Mouse (Mus musculus) stomach, postnatal 0 days (tissue): ENCODE measurements around the gene Gipc2. TPM values are rescaled to one million over a fixed set of nuclear protein-coding genes. Genes with fewer than 3 reads are reported as not detected.

Source experiments
- ATAC-seq: fragments of 200-750 bp; cut with Nextera tagmentation; 2 replicates; pipeline ENCODE4 v1.8.0; 2017; ENCODE audit not compliant: low FRiP score, low TSS enrichment
- DNase-seq: peaks from one replicate; pipeline ENCODE4 v3.0.0-alpha.2; 2016; ENCODE audit warnings: low spot score
- H3K27ac ChIP-seq: fragments of 300-500 bp; sonication (generic); replicated peaks from 2 replicates; pipeline ENCODE4 v1.5.1; 2014; ENCODE audit warnings: mild to moderate bottlenecking, control low read depth
- H3K27me3 ChIP-seq: fragments of 300-500 bp; sonication (generic); 2 replicates; pipeline ENCODE4 v1.6.1; 2014; ENCODE audit warnings: low read length; ENCODE audit not compliant: control insufficient read depth, insufficient read depth
- H3K36me3 ChIP-seq: fragments of 300-500 bp; sonication (generic); 2 replicates; pipeline ENCODE4 v1.6.1; 2014; ENCODE audit warnings: low read length, mixed read lengths; ENCODE audit not compliant: control insufficient read depth, insufficient read depth
- H3K4me1 ChIP-seq: fragments of 300-500 bp; sonication (generic); replicated peaks from 2 replicates; pipeline ENCODE4 v1.6.1; 2014; ENCODE audit warnings: antibody characterized with exemption; ENCODE audit not compliant: control insufficient read depth, insufficient read depth
- H3K4me2 ChIP-seq: fragments of 300-500 bp; sonication (generic); replicated peaks from 2 replicates; pipeline ENCODE4 v1.6.1; 2014; ENCODE audit warnings: low read depth, mild to moderate bottlenecking, control low read depth, moderate library complexity
- H3K4me3 ChIP-seq: fragments of 300-500 bp; sonication (generic); 2 replicates; pipeline ENCODE4 v1.5.1; 2014; ENCODE audit warnings: low read depth, low read length, control low read depth
- H3K9ac ChIP-seq: fragments of 300-500 bp; sonication (generic); 2 replicates; pipeline ENCODE4 v1.6.1; 2014; ENCODE audit warnings: mild to moderate bottlenecking, low read length, control low read depth, mixed read lengths
- H3K9me3 ChIP-seq: fragments of 300-500 bp; sonication (generic); 2 replicates; pipeline ENCODE4 v1.6.1; 2016; ENCODE audit warnings: low read length; ENCODE audit not compliant: control insufficient read depth
- CTCF ChIP-seq: IDR thresholded peaks from 2 replicates; pipeline ENCODE4 v1.5.1; 2016; ENCODE audit warnings: antibody characterized with exemption, low read depth, mild to moderate bottlenecking, moderate library complexity
- EP300 ChIP-seq: optimal IDR thresholded peaks from 2 replicates; pipeline ENCODE3; 2016; ENCODE audit warnings: antibody characterized with exemption
- WGBS: fragments of 180-500 bp; shearing (Covaris S2); extraction: QIAGEN DNeasy Blood & Tissue Kit; methylation state at CpG from one replicate; pipeline ENCODE4 v1.1.7; 2014; 5-methylcytosine and 5-hydroxymethylcytosine counted together
- polyA plus RNA-seq: library from polyadenylated mRNA; unstranded; fragments of >200 nt; fragmentation: Nextera tagmentation; extraction: Ambion mirVana; gene quantifications from 2 replicates; pipeline ENCODE4 v1.2.1, GENCODE M21; 2015

The Gipc2 gene
- 76.1 and 82.5 TPM in 2 replicates for polyA plus RNA-seq

DNA sequence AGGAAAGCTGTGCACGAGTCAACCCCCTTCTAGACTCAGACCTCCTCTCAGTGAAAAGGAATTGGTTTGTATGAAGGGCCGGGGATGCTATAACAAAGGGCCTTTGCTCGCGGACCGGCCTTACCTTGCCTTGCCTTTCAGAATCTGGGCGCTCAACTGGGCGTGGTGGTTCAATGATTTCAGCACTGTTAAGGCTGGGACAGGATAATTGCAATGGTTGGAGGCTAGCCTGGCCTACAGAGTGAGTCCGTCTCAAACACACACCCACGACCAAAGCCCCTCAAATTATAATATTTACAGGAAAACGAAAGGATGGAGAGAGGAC lies at the start of gene Gipc2:
TSS of gene Gipc2 (minus strand) at position 132 of the 325 bp plus-strand sequence.
- TF ChIP-seq CTCF (no peak), EP300 (no peak)
- Histone ChIP-seq H3K9me3 (no peaks in the 10 kb centered on the region), H3K36me3 (no peaks in the 10 kb centered on the region), H3K9ac (peak within 1 kb of the TSS; percentile 68), H3K27ac (peak within 1 kb of the TSS; percentile 78), H3K27me3 (no peaks in the 10 kb centered on the region), H3K4me2 (peak within 1 kb of the TSS; percentile 96), H3K4me3 (peak within 1 kb of the TSS; percentile 56), H3K4me1 (peaks cover 6% of the 10 kb centered on the region; the same call in 1 of the 2 replicates)
- ATAC-seq = peak; percentile 30
- no peak for DNase-seq
- 29% methylated on average over 10 of the region's 10 CpGs for WGBS

DNA sequence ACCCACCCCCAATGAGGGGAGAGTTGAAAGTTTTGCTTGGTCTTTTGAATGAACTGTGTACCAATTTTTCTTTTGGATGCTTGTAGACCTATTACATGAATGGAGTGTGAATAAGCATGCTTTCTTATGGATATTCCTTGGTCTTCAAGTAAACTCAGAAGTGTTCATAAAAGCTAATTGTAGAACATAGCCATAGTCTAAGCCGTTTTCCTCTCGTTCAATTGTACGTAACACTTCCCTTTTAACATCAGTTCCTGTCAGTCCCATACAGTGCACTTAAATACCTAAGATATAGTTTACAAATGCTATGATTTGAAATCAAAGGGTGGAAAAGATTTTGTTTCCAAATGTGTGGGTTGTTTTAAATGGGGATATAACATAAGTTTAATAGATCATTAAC lies 47.4 kb upstream of the Gipc2 start:
- Histone ChIP-seq H3K4me1 (no peaks in the 10 kb centered on the region; the same call in 1 of the 2 replicates), H3K36me3 (peaks cover 2% of the 10 kb centered on the region), H3K27me3 (no peaks in the 10 kb centered on the region), H3K4me3 (no peak overlapping the region), H3K9ac (no peak overlapping the region), H3K4me2 (no peak overlapping the region), H3K9me3 (no peaks in the 10 kb centered on the region), H3K27ac (no peak overlapping the region)
- 25% methylated on average over 3 of the region's 3 CpGs for WGBS
- no peak for DNase-seq
- ATAC-seq = no peak
- TF ChIP-seq EP300 (no peak), CTCF (no peak)

DNA sequence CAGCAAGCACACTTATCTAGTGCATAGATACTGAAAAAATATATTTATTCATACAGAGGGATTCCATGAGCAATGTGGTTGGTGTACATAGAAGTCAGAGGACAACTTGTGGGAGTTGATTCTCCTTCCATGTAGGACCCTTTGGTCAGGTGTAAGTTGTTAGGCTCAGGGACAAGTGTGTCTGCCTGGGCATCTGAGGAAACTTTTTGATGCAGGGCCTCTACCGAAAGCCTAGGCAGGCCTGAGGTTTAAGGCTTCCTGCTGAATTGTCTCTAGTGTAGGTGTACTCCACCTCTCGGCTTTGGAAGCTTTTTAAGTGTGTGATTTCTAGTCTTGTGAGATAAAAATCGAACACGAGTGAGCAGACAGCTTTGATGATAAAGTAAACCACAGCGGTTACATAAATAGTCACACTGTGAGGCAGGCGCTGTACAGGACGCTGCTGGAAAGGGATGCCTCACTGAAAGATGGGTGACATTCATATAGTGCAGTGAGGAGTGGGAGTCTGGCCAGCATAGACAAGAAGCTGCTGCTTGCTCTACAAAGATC lies 45.8 kb upstream of the Gipc2 start:
- ATAC-seq (no peak), DNase-seq (no peak)
- 2% methylated on average over 7 of the region's 7 CpGs for WGBS
- Histone ChIP-seq H3K4me2 (peak overlapping the region; percentile 63), H3K4me1 (no peaks in the 10 kb centered on the region; the same call in 1 of the 2 replicates), H3K9me3 (no peaks in the 10 kb centered on the region), H3K9ac (peak overlapping the region; percentile 100), H3K27me3 (no peaks in the 10 kb centered on the region), H3K27ac (no peak overlapping the region), H3K4me3 (peak overlapping the region; percentile 95), H3K36me3 (no peaks in the 10 kb centered on the region)
- TF ChIP-seq CTCF (no peak), EP300 (no peak)

DNA sequence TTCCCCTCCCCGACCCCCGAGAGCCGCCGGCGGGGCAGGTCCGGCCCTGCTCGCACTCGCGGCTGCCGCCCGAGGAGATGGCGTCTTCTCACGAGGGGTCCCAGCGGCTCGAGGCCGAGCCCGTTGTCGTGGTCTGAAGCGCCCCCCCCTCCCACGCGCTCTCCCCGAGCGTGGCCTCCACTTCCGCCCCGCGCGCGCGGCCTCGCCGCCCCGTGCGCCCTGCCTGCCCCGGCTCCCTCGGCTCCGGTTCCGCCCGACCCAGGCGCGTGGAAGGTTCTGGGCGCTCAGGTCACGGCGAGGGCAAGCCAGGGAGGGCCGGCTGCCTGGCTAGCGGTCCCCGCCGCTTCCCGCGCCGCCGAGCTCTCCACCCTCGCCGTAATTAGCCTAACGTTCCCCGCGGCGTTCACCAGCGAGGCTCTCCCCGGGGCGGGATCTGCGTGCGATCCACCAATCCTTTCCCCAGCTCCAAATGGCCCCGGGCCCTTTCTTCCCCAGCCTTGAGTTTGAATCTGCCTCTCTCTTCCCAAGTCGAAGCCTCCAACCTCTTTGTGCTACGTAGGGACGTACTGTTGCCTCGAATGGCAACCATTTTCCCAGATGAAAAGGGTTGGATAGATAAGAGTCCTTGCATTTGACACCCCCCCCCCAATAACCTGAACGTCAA lies 44.8 kb upstream of the Gipc2 start:
- peak; percentile 64 for ATAC-seq
- Histone ChIP-seq H3K9ac (peak overlapping the region; percentile 100), H3K4me3 (peak overlapping the region; percentile 95), H3K4me1 (no peaks in the 10 kb centered on the region; the same call in 1 of the 2 replicates), H3K27me3 (no peaks in the 10 kb centered on the region), H3K36me3 (no peaks in the 10 kb centered on the region), H3K9me3 (no peaks in the 10 kb centered on the region), H3K27ac (peak overlapping the region; percentile 100), H3K4me2 (peak overlapping the region; percentile 63)
- DNase-seq = peak; percentile 80
- TF ChIP-seq EP300 = no peak
- TF ChIP-seq CTCF = no peak
- under 1% methylated on average over 62 of the region's 68 CpGs for WGBS

- TF ChIP-seq CTCF = peak; percentile 24; the same call in 1 of the 2 replicates
- TF ChIP-seq EP300 = peak; percentile 100
- Histone ChIP-seq H3K36me3 (no peaks in the 10 kb centered on the region), H3K27me3 (no peaks in the 10 kb centered on the region), H3K9ac (peak within 1 kb of the TSS; percentile 100), H3K4me2 (peak within 1 kb of the TSS; percentile 63), H3K4me3 (peak within 1 kb of the TSS; percentile 95), H3K27ac (peak within 1 kb of the TSS; percentile 100), H3K4me1 (no peaks in the 10 kb centered on the region; the same call in 1 of the 2 replicates), H3K9me3 (no peaks in the 10 kb centered on the region)
- under 1% methylated on average over 78 of the region's 85 CpGs for WGBS
- ATAC-seq (peak; percentile 98), DNase-seq (peak; percentile 100)
Observed at GRCm38 (mm10) chr3:152209967-152210634, 44.1 kb upstream of the Gipc2 start, which contains the start of the genes Dnajb4 and Fubp1. Dnajb4 (minus strand) TSS chr3:152210302. Fubp1 (plus strand) TSS chr3:152210422.
